Mouse (Mus musculus) ES-E14 (cell line): Measurements from ENCODE around the gene Aig1.

ENCODE experiments used
- CHD2 ChIP-seq: IDR thresholded peaks from 2 replicates; pipeline ENCODE4 v1.6.1; 2014; ENCODE audit warnings: mild to moderate bottlenecking, low read depth, low read length, inconsistent platforms
- HCFC1 ChIP-seq: IDR thresholded peaks from 2 replicates; pipeline ENCODE4 v1.6.1; 2012; ENCODE audit warnings: low read length, inconsistent platforms, borderline replicate concordance; ENCODE audit not compliant: insufficient read depth

GRCm38 (mm10) chr10:13690773-13691172 lies 178.0 kb downstream of the Aig1 start:
- TF ChIP-seq CHD2 (no peak), HCFC1 (no peak)
